Mouse (Mus musculus) heart, adult 2 months (tissue): ENCODE measurements at regions not wholly inside any gene's neighbourhood (a gene's known extent, or its start where the extent isn't known, plus 50 kb on each side); places are given as distances from the start of the nearest gene placed in this dataset.

Experiments
- DNase-seq, 2 experiments: peaks; one replicate each; pipeline ENCODE4 v3.0.0; 2021
- H3K27ac ChIP-seq: fragments of 200-600 bp; 2 replicates; pipeline ENCODE4 v1.8.1; 2022
- H3K27me3 ChIP-seq: fragments of 200-500 bp; 2 replicates; pipeline ENCODE4 v1.6.1; 2012; ENCODE audit warnings: mild to moderate bottlenecking, low read length, inconsistent platforms, mixed read lengths; ENCODE audit not compliant: control insufficient read depth, insufficient read depth
- H3K36me3 ChIP-seq: fragments of 200-500 bp; 2 replicates; pipeline ENCODE4 v1.6.1; 2012; ENCODE audit warnings: low read length, inconsistent platforms; ENCODE audit not compliant: control insufficient read depth, insufficient read depth
- H3K4me1 ChIP-seq: fragments of 200-500 bp; 2 replicates; pipeline ENCODE4 v1.6.1; 2011; ENCODE audit warnings: low read length; ENCODE audit not compliant: control insufficient read depth, insufficient read depth
- H3K4me3 ChIP-seq: fragments of 200-600 bp; 2 replicates; pipeline ENCODE4 v1.8.1; 2022
- H3K79me2 ChIP-seq: fragments of 200-500 bp; replicated peaks from 2 replicates; pipeline ENCODE4 v1.6.1; 2012; ENCODE audit warnings: mild to moderate bottlenecking, inconsistent platforms, low read length, moderate library complexity, mixed read lengths; ENCODE audit not compliant: control insufficient read depth, insufficient read depth
- H3K9ac ChIP-seq: fragments of 200-500 bp; 2 replicates; pipeline ENCODE4 v1.6.1; 2012; ENCODE audit warnings: low read depth, mild to moderate bottlenecking, control low read depth, inconsistent platforms, low read length, mixed read lengths
- CTCF ChIP-seq: fragments of 200-600 bp; IDR thresholded peaks from 2 replicates; pipeline ENCODE4 v1.8.1; 2022; ENCODE audit warnings: antibody characterized with exemption, mild to moderate bottlenecking, moderate library complexity
- EP300 ChIP-seq: fragments of 200-500 bp; IDR thresholded peaks from 2 replicates; pipeline ENCODE4 v1.6.1; 2011; ENCODE audit warnings: low read depth, low read length, control low read depth; ENCODE audit not compliant: insufficient read depth
- POLR2A ChIP-seq: fragments of 200-500 bp; IDR thresholded peaks from 2 replicates; pipeline ENCODE4 v1.6.1; 2011; ENCODE audit warnings: mild to moderate bottlenecking, low read depth, low read length, control low read depth; ENCODE audit not compliant: insufficient read depth
- whole genome bisulfite sequencing: fragments of 180-500 bp; shearing (Covaris S2); methylation state at CpG from one replicate; pipeline ENCODE4 v1.1.7; 2018; 5-methylcytosine and 5-hydroxymethylcytosine counted together
- intact Hi-C: fragments of 180-260 bp; cut with DNase I; formaldehyde crosslinking; loops from one replicate; pipeline ENCODE4 v1.15.1; 2025

GRCm38 (mm10) chr8:10702755-10703154, 305.5 kb downstream of the Irs2 start:
- no peaks in the 10 kb centered on the region for H3K36me3 ChIP-seq
- no peak overlapping the region for H3K4me3 ChIP-seq
- no peaks in the 10 kb centered on the region for H3K4me1 ChIP-seq
- intact Hi-C loops, result no loop called here
- DNase-seq, result no peak
- no peak overlapping the region for H3K27ac ChIP-seq
- WGBS, result 77% methylated on average over 7 of the region's 7 CpGs
- no peak overlapping the region for H3K9ac ChIP-seq
- TF ChIP-seq EP300, result no peak
- no peaks in the 10 kb centered on the region for H3K79me2 ChIP-seq
- no peaks in the 10 kb centered on the region; the same call in 1 of the 2 replicates for H3K27me3 ChIP-seq

DNA sequence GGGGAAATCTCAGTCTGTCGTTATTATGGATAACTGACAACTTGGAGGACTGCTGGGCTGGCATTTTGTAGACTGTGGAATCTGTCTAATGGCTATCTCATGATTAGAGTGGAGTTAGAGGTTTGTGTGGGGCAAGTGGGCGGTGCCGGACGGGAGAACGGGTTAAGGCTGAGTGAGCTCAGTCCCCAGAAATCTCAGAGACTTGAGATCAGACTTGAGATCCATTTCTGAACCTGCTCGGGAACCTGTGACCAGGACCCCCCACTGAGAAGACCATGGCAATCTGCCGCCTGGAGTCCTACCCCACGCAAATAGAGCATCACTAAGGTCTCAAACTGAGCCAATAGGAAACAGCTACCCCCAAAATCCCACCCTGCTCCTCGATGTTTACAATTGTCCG, 306.0 kb downstream of the Irs2 start:
- no peak overlapping the region for H3K4me3 ChIP-seq
- 73% methylated on average over 10 of the region's 10 CpGs for WGBS
- H3K4me1 ChIP-seq, result no peaks in the 10 kb centered on the region
- H3K27me3 ChIP-seq, result no peaks in the 10 kb centered on the region; the same call in 1 of the 2 replicates
- no peak overlapping the region for H3K27ac ChIP-seq
- TF ChIP-seq POLR2A, result no peak
- no peak for DNase-seq
- no peaks in the 10 kb centered on the region for H3K79me2 ChIP-seq
- no peak overlapping the region for H3K9ac ChIP-seq
- no peaks in the 10 kb centered on the region for H3K36me3 ChIP-seq
- intact Hi-C loops, result no loop called here

- Histone ChIP-seq H3K36me3 (no peaks in the 10 kb centered on the region), H3K4me3 (no peak overlapping the region), H3K27me3 (no peaks in the 10 kb centered on the region; the same call in 1 of the 2 replicates), H3K4me1 (no peaks in the 10 kb centered on the region), H3K27ac (no peak overlapping the region), H3K79me2 (no peaks in the 10 kb centered on the region), H3K9ac (no peak overlapping the region)
- TF ChIP-seq EP300, result no peak
- no peak for TF ChIP-seq CTCF
- no peak for TF ChIP-seq POLR2A
- WGBS, result 79% methylated on average over 4 of the region's 4 CpGs
- DNase-seq, result no peak
- intact Hi-C loops, result no loop called here
Observed at GRCm38 (mm10) chr8:10701648-10702061, 306.6 kb downstream of the Irs2 start.

DNA sequence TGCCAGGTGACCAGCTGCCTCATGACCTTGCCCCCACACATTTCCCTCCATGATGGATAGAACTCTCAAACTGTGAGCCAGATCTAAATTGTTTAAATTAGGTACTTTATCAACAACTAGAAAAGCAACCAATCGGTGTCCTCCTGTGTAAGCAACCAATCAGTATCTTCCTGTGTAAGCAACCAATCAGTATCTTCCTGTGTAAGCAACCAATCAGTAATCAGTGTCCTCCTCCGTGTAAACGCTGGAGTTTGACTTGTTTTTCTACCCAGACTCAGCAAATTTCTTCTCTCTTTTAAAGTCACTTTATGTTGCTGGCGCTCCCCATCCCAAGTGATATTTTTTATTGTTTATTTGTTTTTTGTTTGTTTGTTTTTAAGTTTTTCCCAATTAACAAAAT, 307.0 kb downstream of the Irs2 start:
- Histone ChIP-seq H3K79me2 (no peaks in the 10 kb centered on the region), H3K4me3 (no peak overlapping the region), H3K36me3 (no peaks in the 10 kb centered on the region), H3K27ac (no peak overlapping the region), H3K4me1 (no peaks in the 10 kb centered on the region), H3K27me3 (no peaks in the 10 kb centered on the region; the same call in 1 of the 2 replicates), H3K9ac (no peak overlapping the region)
- intact Hi-C loops, result no loop called here
- WGBS, result 81% methylated on average over 4 of the region's 4 CpGs
- no peak for TF ChIP-seq CTCF
- TF ChIP-seq POLR2A, result no peak
- no peak for TF ChIP-seq EP300
- DNase-seq, result no peak

DNA sequence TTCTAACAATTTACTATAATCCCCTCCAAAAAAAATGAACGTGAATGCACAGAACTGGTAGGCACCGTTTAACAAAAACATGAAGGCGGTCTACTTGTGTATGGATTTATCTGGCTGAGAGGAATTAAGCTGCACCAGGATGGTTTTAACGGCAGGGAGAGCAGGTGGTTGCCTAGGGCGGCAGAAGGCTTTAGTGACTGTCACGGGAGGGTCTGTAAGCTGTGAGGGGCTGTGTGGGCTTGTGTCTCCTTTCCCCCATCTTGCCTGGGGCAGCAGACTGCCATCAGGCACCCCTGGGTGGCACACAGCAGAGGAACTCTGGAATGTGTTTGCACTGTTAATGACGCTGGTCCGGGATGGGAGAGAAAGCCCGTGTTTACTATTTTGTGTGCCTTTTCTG, 308.6 kb downstream of the Irs2 start:
- no peaks in the 10 kb centered on the region; the same call in 1 of the 2 replicates for H3K27me3 ChIP-seq
- no peak overlapping the region for H3K9ac ChIP-seq
- no peak overlapping the region for H3K27ac ChIP-seq
- TF ChIP-seq CTCF (no peak), EP300 (no peak), POLR2A (no peak)
- no peak for DNase-seq
- H3K79me2 ChIP-seq, result no peaks in the 10 kb centered on the region
- no peaks in the 10 kb centered on the region for H3K4me1 ChIP-seq
- no peaks in the 10 kb centered on the region for H3K36me3 ChIP-seq
- intact Hi-C loops, result no loop called here
- WGBS, result 86% methylated on average over 9 of the region's 9 CpGs
- no peak overlapping the region for H3K4me3 ChIP-seq

DNA sequence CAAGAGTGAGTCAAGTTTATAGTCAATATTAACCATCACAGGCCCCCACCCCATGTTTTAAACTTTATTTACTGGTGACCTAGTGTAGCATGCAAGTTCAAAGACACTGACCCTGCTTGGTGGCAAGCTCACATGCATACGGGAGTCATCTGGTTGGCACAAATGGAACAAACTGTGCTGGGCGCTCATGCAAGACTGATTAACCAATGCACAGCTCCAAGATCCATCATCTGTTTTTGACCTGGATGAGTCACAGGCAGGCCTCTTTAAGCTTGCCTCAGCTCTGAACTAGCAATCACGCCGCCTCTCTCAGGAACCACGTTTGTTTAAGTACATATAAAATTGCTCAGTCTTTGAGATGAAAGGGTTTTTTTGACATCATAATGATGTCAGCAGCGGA, 313.1 kb downstream of the Irs2 start:
- H3K36me3 ChIP-seq, result no peaks in the 10 kb centered on the region
- H3K27ac ChIP-seq, result no peak overlapping the region
- TF ChIP-seq POLR2A, result no peak
- TF ChIP-seq CTCF, result no peak
- no peak for TF ChIP-seq EP300
- 88% methylated on average over 6 of the region's 6 CpGs for WGBS
- intact Hi-C loops, result no loop called here
- no peaks in the 10 kb centered on the region for H3K4me1 ChIP-seq
- no peak overlapping the region for H3K4me3 ChIP-seq
- no peak for DNase-seq
- H3K27me3 ChIP-seq, result no peaks in the 10 kb centered on the region; the same call in 1 of the 2 replicates
- no peak overlapping the region for H3K9ac ChIP-seq
- H3K79me2 ChIP-seq, result no peaks in the 10 kb centered on the region
